Mouse (Mus musculus) adrenal gland, adult 2 months (tissue): ENCODE data around the gene Gfod1. TPM values are rescaled to one million over a fixed set of nuclear protein-coding genes. Genes with fewer than 3 reads are reported as not detected.

Source experiments
- DNase-seq: peaks from one replicate; pipeline ENCODE4 v3.0.0; 2021
- polyA plus RNA-seq: library from polyadenylated mRNA; depleted of rRNA; stranded (reverse); fragments of >200 nt; gene quantifications from 2 replicates; pipeline ENCODE4 v1.2.3, GENCODE M21; 2012
- total RNA-seq, 2 experiments: library from RNA; stranded (reverse); gene quantifications; 2 replicates each; pipeline ENCODE4 v1.2.3; 2021

Gfod1 gene
- total and polyA plus RNA-seq, 3 experiments: 3.0 to 10.1 (median 8.4) TPM

- DNase-seq: no peak
These were observed 3.6 kb downstream of the Gfod1 start for GRCm38 (mm10) chr13:43300366-43300765.

GRCm38 (mm10) chr13:43299171-43299570 is 4.8 kb downstream of the Gfod1 start:
- DNase-seq: no peak

- DNase-seq: no peak
These were observed 6.4 kb downstream of the Gfod1 start for GRCm38 (mm10) chr13:43297526-43297925.

- DNase-seq: no peak
These were observed 7.7 kb downstream of the Gfod1 start for GRCm38 (mm10) chr13:43296140-43296805.

GRCm38 (mm10) chr13:43295684-43296083 is 8.3 kb downstream of the Gfod1 start:
- DNase-seq: no peak

- DNase-seq: no peak
These were observed 8.9 kb downstream of the Gfod1 start for GRCm38 (mm10) chr13:43294957-43295590.

GRCm38 (mm10) chr13:43292892-43293291 is 11.1 kb downstream of the Gfod1 start:
- no peak for DNase-seq

- no peak for DNase-seq
These were observed 14.9 kb downstream of the Gfod1 start for GRCm38 (mm10) chr13:43289076-43289475.

GRCm38 (mm10) chr13:43288444-43288843 is 15.5 kb downstream of the Gfod1 start:
- no peak for DNase-seq

GRCm38 (mm10) chr13:43288026-43288425 is 15.9 kb downstream of the Gfod1 start:
- DNase-seq: no peak

- DNase-seq: no peak
These were observed 17.1 kb downstream of the Gfod1 start for GRCm38 (mm10) chr13:43286836-43287235.

GRCm38 (mm10) chr13:43284711-43285151 is 19.2 kb downstream of the Gfod1 start:
- DNase-seq: no peak

GRCm38 (mm10) chr13:43273906-43274305 is 30.1 kb downstream of the Gfod1 start:
- no peak for DNase-seq

- DNase-seq: no peak
These were observed 31.5 kb downstream of the Gfod1 start for GRCm38 (mm10) chr13:43272303-43273135.

- peak; percentile 77 for DNase-seq
These were observed 32.5 kb downstream of the Gfod1 start for GRCm38 (mm10) chr13:43271481-43271880.

- DNase-seq: no peak
These were observed 33.8 kb downstream of the Gfod1 start for GRCm38 (mm10) chr13:43270220-43270597.

- no peak for DNase-seq
These were observed 34.3 kb downstream of the Gfod1 start for GRCm38 (mm10) chr13:43269460-43270219.

- DNase-seq: no peak
These were observed 35.2 kb downstream of the Gfod1 start for GRCm38 (mm10) chr13:43268539-43269327.

- no peak for DNase-seq
These were observed 36.1 kb downstream of the Gfod1 start for GRCm38 (mm10) chr13:43267902-43268301.

- no peak for DNase-seq
These were observed 36.8 kb downstream of the Gfod1 start for GRCm38 (mm10) chr13:43267216-43267615.

- no peak for DNase-seq
These were observed 37.6 kb downstream of the Gfod1 start for GRCm38 (mm10) chr13:43266333-43266732.
